Mouse (Mus musculus): ENCODE data around the gene Blvrb.
A peak's percentile ranks its signal among the peaks of the same experiment; 100 is the strongest.

GRCm38 (mm10) chr7:27481627-27481969 is 33.8 kb downstream of the Blvrb start:
- TF ChIP-seq CTCF (IDR thresholded peaks at IDR 0.05; ENCODE audit: insufficient read depth, low read length): no peak
- peak; percentile 62; the same call in 1 of the 2 replicates for TF ChIP-seq POLR2A (IDR thresholded peaks at IDR 0.05; ENCODE audit: borderline replicate concordance, extremely low read depth, low read depth, low read length)

Measured in lung, adult 2 months (tissue).